Comparison of ENCODE assay signal across 16 mouse cellular contexts in genomic region chr16:41408850-41409249, GRCm38 (mm10).
A peak's percentile ranks its signal among the peaks of the same experiment; 100 is the strongest.
DNase-seq lines count a peak whose midpoint lies in the region; ATAC-seq lines count a peak whose summit lies in the region.
"Had no signal": no experiment of that assay in that cellular context is flagged by ENCODE, and none has a peak within 500 bp of the region (broad histone marks: within the 10 kb centered on the region; RNA-seq: fewer than 3 reads in every experiment).

No protein-coding gene starts in this region.

- no peak overlapping the region for H3K27ac ChIP-seq in kidney, embryonic 16.5 days (ENCODE audit: low read length)
- H3K27ac ChIP-seq in heart, embryonic 11.5 days (ENCODE audit: low read depth, low read length) = no peak overlapping the region
- no peak overlapping the region for H3K27ac ChIP-seq in liver, embryonic 12.5 days
- H3K27ac ChIP-seq in limb, embryonic 10.5 days = no peak overlapping the region
- H3K27ac ChIP-seq: heart, embryonic 10.5 days had no signal

- H3K9me3 ChIP-seq in kidney, embryonic 16.5 days (ENCODE audit: low read length) = no peaks in the 10 kb centered on the region
- no peaks in the 10 kb centered on the region for H3K9me3 ChIP-seq in heart, embryonic 11.5 days (replicated peaks; ENCODE audit: control insufficient read depth, low read length)
- H3K9me3 ChIP-seq in liver, embryonic 12.5 days (replicated peaks) = no peaks in the 10 kb centered on the region
- H3K9me3 ChIP-seq in limb, embryonic 10.5 days (replicated peaks) = no peaks in the 10 kb centered on the region
- H3K9me3 ChIP-seq: heart, embryonic 10.5 days had no signal

- no peaks in the 10 kb centered on the region for H3K27me3 ChIP-seq in kidney, embryonic 16.5 days (ENCODE audit: insufficient read depth, low read length)
- no peaks in the 10 kb centered on the region for H3K27me3 ChIP-seq in heart, embryonic 11.5 days (ENCODE audit: control insufficient read depth, insufficient read depth, low read length)
- H3K27me3 ChIP-seq in liver, embryonic 12.5 days (replicated peaks) = no peaks in the 10 kb centered on the region
- H3K27me3 ChIP-seq in limb, embryonic 10.5 days (ENCODE audit: low read depth, poor library complexity, severe bottlenecking) = no peaks in the 10 kb centered on the region

- WGBS in kidney, embryonic 16.5 days = 25% methylated on average over 7 of the region's 7 CpGs
- 51% methylated on average over 7 of the region's 7 CpGs for WGBS in heart, embryonic 11.5 days (ENCODE audit: insufficient replicate concordance)
- 52% methylated on average over 7 of the region's 7 CpGs for WGBS in liver, embryonic 12.5 days (ENCODE audit: insufficient replicate concordance)
- 64% methylated on average over 7 of the region's 7 CpGs for WGBS in limb, embryonic 10.5 days

- 0 out of 2 replicates have a peak overlapping the region, but pooled peaks have one; percentile 9 for H3K4me2 ChIP-seq in kidney, embryonic 16.5 days (replicated peaks; ENCODE audit: low read depth, low read length)
- H3K4me2 ChIP-seq in heart, embryonic 11.5 days = no peak overlapping the region
- H3K4me2 ChIP-seq in liver, embryonic 12.5 days = no peak overlapping the region

- H3K4me3 ChIP-seq in kidney, embryonic 16.5 days (ENCODE audit: low read length) = no peak overlapping the region
- no peak overlapping the region for H3K4me3 ChIP-seq in heart, embryonic 11.5 days (ENCODE audit: low read depth, low read length)
- no peak overlapping the region for H3K4me3 ChIP-seq in liver, embryonic 12.5 days
- no peak overlapping the region for H3K4me3 ChIP-seq in limb, embryonic 10.5 days
- H3K4me3 ChIP-seq: heart, embryonic 10.5 days; myocyte had no signal

- peak; percentile 9 for DNase-seq in embryo, embryonic 10 days (ENCODE audit: low spot score)
- no peak for DNase-seq in embryo, embryonic 9.5 days (ENCODE audit: extremely low spot score)
- DNase-seq in ES-CJ7 (ENCODE audit: low read depth, low spot score) = peak; percentile 28
- DNase-seq in adrenal gland, postnatal 10 days = peak; percentile 23
- DNase-seq in limb, embryonic 10.5 days (ENCODE audit: low spot score) = no peak
- DNase-seq: cerebellum, adult 9-11 months; liver; right cerebral cortex, postnatal 14 days; thymus, postnatal 4 days had no signal

- no peaks in the 10 kb centered on the region for H3K4me1 ChIP-seq in kidney, embryonic 16.5 days (ENCODE audit: insufficient read depth, low read length)
- no peaks in the 10 kb centered on the region for H3K4me1 ChIP-seq in heart, embryonic 11.5 days (ENCODE audit: control insufficient read depth, insufficient read depth, low read length)
- no peaks in the 10 kb centered on the region for H3K4me1 ChIP-seq in liver, embryonic 12.5 days
- H3K4me1 ChIP-seq in limb, embryonic 10.5 days = no peaks in the 10 kb centered on the region
- H3K4me1 ChIP-seq: heart, embryonic 10.5 days had no signal

- no peaks in the 10 kb centered on the region for H3K36me3 ChIP-seq in kidney, embryonic 16.5 days (ENCODE audit: insufficient read depth, low read length)
- no peaks in the 10 kb centered on the region for H3K36me3 ChIP-seq in heart, embryonic 11.5 days (ENCODE audit: control insufficient read depth, insufficient read depth, low read length)
- no peaks in the 10 kb centered on the region for H3K36me3 ChIP-seq in liver, embryonic 12.5 days
- no peaks in the 10 kb centered on the region for H3K36me3 ChIP-seq in limb, embryonic 10.5 days
- H3K36me3 ChIP-seq: heart, embryonic 10.5 days had no signal

- ATAC-seq in kidney, embryonic 16.5 days (ENCODE audit: low FRiP score, low TSS enrichment) = peak; percentile 73
- no peak for ATAC-seq in heart, embryonic 11.5 days (replicated peaks; ENCODE audit: insufficient number of reproducible peaks, low FRiP score, low TSS enrichment)
- no peak for ATAC-seq in liver, embryonic 12.5 days
- ATAC-seq: forebrain, embryonic 14.5 days; lung, postnatal 0 days had no signal

- H3K9ac ChIP-seq in kidney, embryonic 16.5 days (replicated peaks; ENCODE audit: low read length) = no peak overlapping the region
- no peak overlapping the region for H3K9ac ChIP-seq in heart, embryonic 11.5 days (ENCODE audit: low read depth, low read length)
- no peak overlapping the region for H3K9ac ChIP-seq in liver, embryonic 12.5 days

Comparison
In these comparisons a context has a peak if more than half of its experiments do, and no peak if none do; other contexts are left out.
1. DNase-seq: peak in embryo, embryonic 10 days (single experiment), ES-CJ7 (single experiment) and adrenal gland, postnatal 10 days (single experiment); none in embryo, embryonic 9.5 days (single experiment) and limb, embryonic 10.5 days (single experiment).